Mouse (Mus musculus) heart, adult 18-20 months (tissue): ENCODE measurements at regions not wholly inside any gene's neighbourhood (a gene's known extent, or its start where the extent isn't known, plus 50 kb on each side); places are given as distances from the start of the nearest gene placed in this dataset.
"Not testable (repeated sequence)": the region's sequence is repeated elsewhere in the genome, so short reads cannot be mapped to it uniquely, and the experiment has no call there.

Source experiments
- DNase-seq, 2 experiments: peaks; one replicate each; pipeline ENCODE4 v3.0.0; 2021 to 2022; ENCODE audit warnings: mixed read lengths in 1 of 2

- DNase-seq, result no peak
These were observed 847.3 kb downstream of the Bcl11a start for GRCm38 (mm10) chr11:24925135-24925534.

GRCm38 (mm10) chr11:24943646-24944045 is 865.8 kb downstream of the Bcl11a start:
- no peak for DNase-seq

- no peak for DNase-seq
These were observed 873.3 kb downstream of the Bcl11a start for GRCm38 (mm10) chr11:24951161-24951560.

- DNase-seq, result no peak
These were observed 894.5 kb downstream of the Bcl11a start for GRCm38 (mm10) chr11:24972359-24972758.

GRCm38 (mm10) chr11:24980193-24980665 is 902.4 kb downstream of the Bcl11a start:
- DNase-seq, result no peak

- no peak for DNase-seq
These were observed 905.3 kb downstream of the Bcl11a start for GRCm38 (mm10) chr11:24983060-24983629.

- DNase-seq, result peak; percentile 7 to 15
These were observed 927.6 kb downstream of the Bcl11a start for GRCm38 (mm10) chr11:25005491-25005890.

GRCm38 (mm10) chr11:25026786-25027185 is 948.9 kb downstream of the Bcl11a start:
- no peak for DNase-seq

GRCm38 (mm10) chr11:25040983-25041382 is 963.1 kb downstream of the Bcl11a start:
- no peak for DNase-seq

- no peak for DNase-seq
These were observed 964.9 kb downstream of the Bcl11a start for GRCm38 (mm10) chr11:25042763-25043162.

GRCm38 (mm10) chr11:25045339-25045738 is 967.5 kb downstream of the Bcl11a start:
- DNase-seq, result no peak

- no peak for DNase-seq
These were observed 968.1 kb downstream of the Bcl11a start for GRCm38 (mm10) chr11:25045977-25046376.

GRCm38 (mm10) chr11:25055698-25056097 is 977.8 kb downstream of the Bcl11a start:
- DNase-seq, result no peak

- no peak for DNase-seq
These were observed 979.3 kb downstream of the Bcl11a start for GRCm38 (mm10) chr11:25057093-25057521.

- DNase-seq, result no peak
These were observed 979.7 kb downstream of the Bcl11a start for GRCm38 (mm10) chr11:25057543-25057942.

GRCm38 (mm10) chr11:25063042-25063441 is 985.2 kb downstream of the Bcl11a start:
- no peak for DNase-seq

- DNase-seq, result no peak
These were observed 986.1 kb downstream of the Bcl11a start for GRCm38 (mm10) chr11:25063978-25064377.

- not testable (repeated sequence) for DNase-seq
These were observed 1022.1 kb downstream of the Bcl11a start for GRCm38 (mm10) chr11:25099976-25100375.

GRCm38 (mm10) chr11:25104432-25104831 is 1026.6 kb downstream of the Bcl11a start:
- peak; percentile 1 to 2 for DNase-seq

GRCm38 (mm10) chr11:25124458-25124857 is 1046.6 kb downstream of the Bcl11a start:
- DNase-seq, result no peak

- no peak for DNase-seq
These were observed 1064.4 kb downstream of the Bcl11a start for GRCm38 (mm10) chr11:25142226-25142625.

- DNase-seq, result no peak
These were observed 1065.0 kb downstream of the Bcl11a start for GRCm38 (mm10) chr11:25142833-25143232.

- DNase-seq, result no peak
These were observed 1063.3 kb downstream of the 5730522E02Rik start for GRCm38 (mm10) chr11:25147287-25147686.

GRCm38 (mm10) chr11:25156705-25157104 is 1053.9 kb downstream of the 5730522E02Rik start:
- no peak for DNase-seq
